Mouse (Mus musculus) ovary, postnatal 14 days (tissue): Measurements from ENCODE around the gene Doc2g.
"Not testable (repeated sequence)": the region's sequence is repeated elsewhere in the genome, so short reads cannot be mapped to it uniquely, and the experiment has no call there.

Experiments used
- DNase-seq: peaks from one replicate; pipeline ENCODE4 v3.0.0; 2022; ENCODE audit warnings: low spot score

The Doc2g gene

DNA sequence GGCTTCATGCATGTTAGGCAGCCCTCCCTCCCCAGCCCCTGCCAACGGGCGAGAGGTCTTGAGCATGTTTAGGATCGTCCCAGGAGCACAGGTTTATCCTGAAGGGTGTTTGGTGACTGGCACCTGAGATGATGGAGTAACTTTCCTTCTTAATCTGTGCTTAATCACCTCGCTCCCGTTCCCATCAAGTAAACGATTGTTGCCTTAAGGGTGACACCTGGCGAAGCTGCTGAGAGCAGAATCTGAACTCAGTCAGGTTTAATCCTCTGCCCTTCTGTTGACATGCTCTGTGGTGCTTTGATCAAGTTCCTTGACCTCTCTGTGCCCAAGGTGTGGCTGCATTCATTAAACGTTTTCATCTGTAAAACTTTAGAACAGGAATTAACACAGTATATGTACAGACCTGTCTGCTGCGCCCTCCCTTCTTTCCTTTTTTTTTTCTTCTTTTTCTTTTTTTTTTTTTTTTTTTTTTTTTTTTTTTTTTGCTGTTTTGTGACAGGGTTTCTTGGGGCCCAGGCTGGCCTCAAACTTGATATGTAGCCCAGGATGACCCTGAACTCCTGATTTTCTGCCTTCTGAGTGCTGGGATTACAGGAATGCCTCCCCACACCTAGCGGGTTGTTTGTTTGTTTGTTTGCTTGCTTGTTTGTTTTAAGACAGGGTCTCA is 14.9 kb downstream of the Doc2g start:
- DNase-seq = no peak

DNA sequence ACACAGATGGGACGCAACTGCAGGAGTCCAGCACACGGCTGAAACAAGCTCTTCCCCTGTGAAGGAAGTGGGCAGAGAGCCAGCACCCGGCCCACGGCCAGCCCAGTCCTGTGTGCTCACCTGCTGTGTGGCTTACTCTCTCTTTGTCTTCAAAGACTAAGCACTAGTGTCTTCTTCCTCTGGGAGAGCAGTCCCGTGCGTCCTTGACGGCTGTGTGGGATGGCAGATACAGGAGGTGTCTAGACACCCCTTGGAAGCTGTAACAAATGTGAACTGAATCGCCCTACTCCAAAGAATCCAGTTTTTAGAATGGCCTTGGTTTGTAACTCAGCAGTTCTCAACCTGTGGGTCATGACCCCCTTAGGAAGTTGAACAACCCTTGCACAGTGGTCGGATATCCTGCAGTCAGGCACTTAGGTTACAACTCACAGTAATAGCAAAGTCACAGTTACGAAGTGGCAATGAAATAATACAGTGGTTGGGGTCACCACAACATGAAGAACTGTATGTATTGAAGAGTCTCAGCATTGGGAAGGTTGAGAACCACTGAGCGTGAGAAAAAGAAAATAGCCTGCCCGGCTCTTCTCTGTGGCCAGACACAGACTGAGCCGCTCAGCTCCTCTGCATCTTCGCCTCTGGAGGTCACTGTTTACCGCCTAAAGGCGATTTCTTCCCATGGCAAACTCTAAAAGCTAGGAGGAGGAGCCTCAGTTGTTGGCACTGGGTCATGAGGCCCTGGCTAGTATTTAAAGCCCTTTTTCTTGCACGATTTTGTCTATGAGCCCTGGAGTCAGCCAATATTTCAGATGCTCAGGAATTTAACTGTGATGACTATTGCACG is 15.8 kb downstream of the Doc2g start:
- DNase-seq = peak; percentile 77

DNA sequence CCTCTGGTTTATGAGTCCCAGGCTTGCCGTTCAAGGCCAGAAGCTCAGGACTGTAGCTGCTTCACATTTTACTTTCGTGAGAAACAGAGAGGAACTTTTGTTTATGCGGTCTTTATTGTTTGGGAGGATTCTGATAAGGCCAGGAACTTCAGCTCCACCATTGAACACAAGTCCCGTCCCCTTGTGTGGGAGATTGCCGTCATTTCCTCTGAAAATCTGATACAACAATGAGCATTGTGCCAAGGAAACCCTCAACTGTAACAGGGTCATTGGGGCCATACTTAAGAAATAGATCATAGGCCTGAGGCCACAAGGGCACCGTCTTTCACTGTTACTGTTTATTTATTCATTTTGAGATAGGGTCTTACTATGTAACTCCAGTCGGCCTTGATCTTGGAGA is 20.1 kb downstream of the Doc2g start:
- DNase-seq = no peak

DNA sequence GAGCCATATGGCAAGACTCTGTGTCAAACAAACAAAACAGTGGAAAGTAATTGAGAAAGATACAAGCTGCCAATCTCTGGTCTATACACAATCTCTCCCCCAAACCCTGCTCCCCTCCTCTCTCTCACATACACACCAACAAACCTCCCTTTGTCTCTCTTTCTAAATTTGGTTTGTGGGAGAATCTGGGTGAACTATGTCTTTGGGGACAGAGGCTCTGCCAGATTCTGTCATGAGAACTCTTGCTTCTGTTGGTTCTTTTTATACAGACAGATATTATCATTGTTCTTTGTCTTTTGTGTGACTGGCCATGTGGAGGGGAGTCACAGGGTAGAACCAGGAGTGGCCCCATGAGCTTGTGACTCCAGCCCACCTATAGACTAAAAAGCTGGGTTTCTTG is 24.5 kb downstream of the Doc2g start:
- DNase-seq = no peak

DNA sequence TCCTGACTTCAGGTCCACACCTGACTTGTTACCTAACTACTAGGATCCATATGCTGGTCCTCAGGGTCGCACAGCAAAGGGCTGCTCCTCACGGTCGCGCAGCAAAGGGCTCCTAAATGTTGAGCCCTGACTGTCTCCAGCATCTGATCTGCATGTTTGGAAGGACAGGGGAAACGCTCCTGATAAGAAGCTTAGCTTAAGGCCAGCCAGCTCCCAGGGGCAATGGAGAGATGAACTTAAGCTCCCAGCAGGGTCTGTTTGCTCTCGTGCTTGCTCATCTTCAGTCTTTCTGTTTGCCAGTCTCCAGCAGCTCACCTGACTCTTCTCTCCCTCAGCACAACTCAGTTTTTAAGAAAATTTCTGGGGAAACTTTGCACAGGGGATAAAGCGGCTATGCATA is 29.6 kb downstream of the Doc2g start:
- DNase-seq = no peak

DNA sequence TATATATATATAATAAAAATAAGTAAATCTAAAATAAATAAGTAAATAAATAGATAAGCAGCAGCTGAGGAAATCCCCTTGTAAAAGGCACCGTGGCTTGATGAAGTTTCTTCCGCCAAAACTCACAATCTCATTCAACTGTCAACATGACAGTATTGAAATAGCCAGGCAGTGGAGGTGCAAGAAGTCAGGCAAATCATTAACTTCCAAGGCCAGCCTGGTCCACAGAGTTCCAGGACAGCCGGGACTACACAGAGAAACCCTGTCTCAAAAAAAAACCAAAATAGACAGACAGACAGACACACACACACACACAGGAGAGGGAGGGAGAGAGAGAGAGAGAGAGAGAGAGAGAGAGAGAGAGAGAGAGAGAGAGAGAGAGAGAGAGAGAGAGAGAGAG is 30.2 kb downstream of the Doc2g start:
- DNase-seq = no peak

DNA sequence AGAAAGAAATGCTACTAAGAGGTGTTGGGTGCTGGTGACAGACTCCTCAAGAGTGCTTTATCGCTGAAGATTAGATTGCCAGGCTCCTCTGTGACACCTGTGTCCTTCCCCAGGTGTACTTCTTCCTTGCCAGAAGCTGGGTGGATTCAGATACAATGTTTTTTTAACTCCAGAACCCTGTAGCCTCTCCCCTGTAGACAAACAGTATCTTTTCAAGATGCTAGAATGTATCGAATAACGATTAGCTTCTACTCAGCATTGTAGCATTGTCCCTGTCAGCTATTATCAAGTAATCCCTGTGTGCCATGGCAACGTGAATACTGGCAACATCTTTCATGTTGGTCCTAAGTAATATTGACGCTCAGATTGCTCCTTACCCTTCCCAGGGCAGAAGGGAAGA is 30.6 kb downstream of the Doc2g start:
- DNase-seq = no peak

DNA sequence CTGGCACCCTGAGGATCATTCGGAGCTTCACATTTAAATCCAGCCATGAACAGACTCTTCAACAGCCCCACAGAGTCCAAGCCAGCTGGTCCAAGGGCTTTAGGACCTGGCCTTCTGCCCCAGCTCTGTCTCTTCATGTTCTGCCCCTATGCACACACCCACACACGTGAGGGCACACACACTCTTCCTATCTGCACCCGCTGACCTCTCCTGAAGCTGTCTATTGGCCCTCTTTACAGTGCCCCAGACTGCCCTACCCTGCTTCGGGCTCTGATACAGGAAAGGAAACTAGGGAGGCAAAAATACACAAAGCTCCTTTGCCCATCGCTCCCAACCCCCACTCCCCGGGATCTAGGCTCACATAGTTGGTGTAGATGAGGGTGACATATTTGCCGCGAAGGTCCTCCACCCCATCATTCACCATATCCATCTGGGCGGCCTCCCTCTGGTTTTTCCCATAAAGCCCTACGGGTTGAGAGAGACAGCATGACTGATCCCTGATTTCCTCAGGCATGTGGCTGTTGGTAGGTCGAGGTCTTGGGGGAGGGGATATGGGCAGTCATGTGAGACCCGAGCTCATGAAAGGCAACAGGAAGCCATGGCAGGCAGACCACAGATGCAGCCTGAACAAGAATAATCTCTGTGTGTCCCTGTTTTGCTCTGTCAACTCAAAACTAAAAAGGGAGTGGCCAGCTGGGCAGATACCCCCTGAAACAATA is 33.4 kb downstream of the Doc2g start:
- DNase-seq = no peak

DNA sequence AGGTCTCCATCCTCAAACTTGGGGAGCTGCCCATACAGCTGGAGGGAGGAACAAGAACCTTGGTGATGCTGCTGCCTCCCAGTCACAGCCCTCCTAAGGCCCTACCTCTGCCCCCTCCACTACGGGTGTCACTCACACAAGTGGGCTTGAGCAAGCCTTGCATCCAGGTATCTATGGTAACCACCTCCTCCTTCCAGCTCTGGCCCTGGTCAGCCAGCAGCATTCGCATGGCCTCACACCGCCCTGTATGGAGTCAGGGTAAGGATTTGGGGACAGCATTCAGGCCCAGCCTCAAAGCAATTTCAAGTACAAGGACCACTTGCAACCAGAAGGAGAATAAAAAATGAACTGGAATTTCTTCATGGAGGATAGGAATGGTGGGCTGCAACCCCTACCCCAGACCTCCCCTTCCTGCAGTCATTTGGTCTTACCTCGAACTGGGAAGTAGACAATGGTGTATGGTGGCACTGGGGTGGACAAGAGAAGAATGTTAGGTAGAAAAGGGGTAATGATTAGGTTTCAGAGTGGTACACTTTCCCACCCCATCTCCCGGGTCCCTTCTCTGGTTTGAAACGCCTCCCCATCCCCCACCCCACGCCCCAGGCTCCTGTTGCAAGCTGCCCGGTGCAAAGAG is 34.2 kb downstream of the Doc2g start:
- not testable (repeated sequence) for DNase-seq

DNA sequence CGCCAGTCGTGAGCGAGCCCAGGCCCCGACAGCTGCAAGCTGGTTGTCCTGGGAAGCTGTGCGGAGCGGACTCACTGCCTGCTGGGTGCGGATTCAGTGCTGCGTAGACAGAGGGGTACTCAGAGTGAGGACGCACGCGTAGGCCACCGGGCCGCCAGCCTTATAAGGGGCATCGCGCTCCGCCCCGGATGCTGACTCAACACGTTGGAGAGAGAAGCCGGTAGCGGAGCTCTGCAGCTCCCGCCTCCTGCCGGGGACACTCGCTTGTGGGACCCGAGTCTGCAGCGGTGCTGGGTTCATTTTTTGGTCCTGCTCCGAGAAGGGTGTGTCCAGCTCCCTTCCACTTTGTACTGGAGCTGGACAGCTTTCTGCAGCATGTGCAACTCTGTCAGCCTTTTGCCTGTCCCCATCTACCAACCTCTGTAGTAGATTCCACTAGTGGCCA is 34.7 kb downstream of the Doc2g start, which contains the start of gene Gstp1:
Gene Gstp1, minus strand, starts transcription at position 198 of the 445 bp plus-strand sequence.
- DNase-seq = peak; percentile 77

DNA sequence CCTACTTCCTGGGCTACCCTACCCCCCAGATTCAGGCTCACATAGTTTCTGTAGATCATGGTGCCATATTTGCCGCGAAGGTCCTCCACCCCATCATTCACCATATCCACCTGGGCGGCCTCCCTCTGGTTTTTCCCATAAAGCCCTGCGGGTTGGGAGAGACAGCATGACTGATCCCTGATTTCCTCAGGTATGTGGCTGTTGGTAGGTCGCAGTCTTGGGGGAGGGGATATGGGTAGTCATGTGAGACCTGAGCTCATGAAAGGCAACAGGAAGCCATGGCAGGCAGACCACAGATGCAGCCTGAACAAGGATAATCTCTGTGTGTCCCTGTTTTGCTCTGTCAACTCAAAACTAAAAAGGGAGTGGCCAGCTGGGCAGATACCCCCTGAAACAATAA is 37.8 kb downstream of the Doc2g start:
- DNase-seq = not testable (repeated sequence)

DNA sequence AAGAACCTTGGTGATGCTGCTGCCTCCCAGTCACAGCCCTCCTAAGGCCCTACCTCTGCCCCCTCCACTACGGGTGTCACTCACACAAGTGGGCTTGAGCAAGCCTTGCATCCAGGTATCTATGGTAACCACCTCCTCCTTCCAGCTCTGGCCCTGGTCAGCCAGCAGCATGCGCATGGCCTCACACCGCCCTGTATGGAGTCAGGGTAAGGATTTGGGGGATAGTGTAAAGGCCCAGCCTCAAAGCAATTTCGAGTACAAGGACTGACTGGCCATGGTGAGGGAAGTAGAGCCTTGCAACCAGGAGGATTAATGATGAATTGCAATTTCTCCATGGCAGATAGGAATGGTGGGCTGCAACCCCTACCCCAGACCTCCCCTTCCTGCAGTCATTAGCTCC is 38.4 kb downstream of the Doc2g start:
- not testable (repeated sequence) for DNase-seq

DNA sequence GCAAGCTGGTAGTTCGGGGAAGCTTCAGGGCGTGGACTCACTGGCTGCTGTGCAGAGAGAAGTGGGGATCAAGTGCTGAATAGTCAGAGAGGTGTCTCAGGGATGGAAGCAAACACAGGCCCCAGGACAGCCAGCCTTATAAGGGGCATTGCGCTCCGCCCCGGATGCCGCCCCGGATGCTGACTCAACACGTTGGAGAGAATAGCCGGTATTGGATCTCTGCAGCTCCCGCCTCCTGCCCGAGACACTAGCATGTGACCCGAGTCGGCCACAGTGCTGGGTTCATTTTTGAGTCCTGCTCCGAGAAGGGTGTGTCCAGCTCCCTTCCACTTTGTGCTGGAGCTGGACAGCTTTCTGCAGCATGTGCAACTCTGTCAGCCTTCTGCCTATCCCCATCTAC is 39.0 kb downstream of the Doc2g start:
- no peak for DNase-seq

DNA sequence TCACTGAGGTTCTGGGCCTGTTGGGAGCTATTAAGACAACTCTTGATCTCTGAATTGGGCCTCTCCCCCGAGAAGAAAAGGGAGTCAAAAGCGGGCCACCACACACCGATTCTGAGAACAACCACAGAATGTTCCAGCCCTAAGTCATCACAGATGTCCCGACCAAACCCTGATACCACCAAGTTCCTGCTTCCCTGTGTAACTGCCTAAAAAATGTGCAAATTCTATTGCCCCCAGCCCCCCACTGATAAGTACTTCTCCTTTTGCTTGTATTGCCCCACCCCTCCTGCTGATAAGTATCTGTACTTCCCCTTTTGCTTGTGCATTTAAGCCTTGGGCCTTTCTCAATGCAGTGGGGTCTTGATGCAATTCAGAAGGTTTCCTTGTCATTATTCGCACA is 41.0 kb downstream of the Doc2g start:
- not testable (repeated sequence) for DNase-seq

DNA sequence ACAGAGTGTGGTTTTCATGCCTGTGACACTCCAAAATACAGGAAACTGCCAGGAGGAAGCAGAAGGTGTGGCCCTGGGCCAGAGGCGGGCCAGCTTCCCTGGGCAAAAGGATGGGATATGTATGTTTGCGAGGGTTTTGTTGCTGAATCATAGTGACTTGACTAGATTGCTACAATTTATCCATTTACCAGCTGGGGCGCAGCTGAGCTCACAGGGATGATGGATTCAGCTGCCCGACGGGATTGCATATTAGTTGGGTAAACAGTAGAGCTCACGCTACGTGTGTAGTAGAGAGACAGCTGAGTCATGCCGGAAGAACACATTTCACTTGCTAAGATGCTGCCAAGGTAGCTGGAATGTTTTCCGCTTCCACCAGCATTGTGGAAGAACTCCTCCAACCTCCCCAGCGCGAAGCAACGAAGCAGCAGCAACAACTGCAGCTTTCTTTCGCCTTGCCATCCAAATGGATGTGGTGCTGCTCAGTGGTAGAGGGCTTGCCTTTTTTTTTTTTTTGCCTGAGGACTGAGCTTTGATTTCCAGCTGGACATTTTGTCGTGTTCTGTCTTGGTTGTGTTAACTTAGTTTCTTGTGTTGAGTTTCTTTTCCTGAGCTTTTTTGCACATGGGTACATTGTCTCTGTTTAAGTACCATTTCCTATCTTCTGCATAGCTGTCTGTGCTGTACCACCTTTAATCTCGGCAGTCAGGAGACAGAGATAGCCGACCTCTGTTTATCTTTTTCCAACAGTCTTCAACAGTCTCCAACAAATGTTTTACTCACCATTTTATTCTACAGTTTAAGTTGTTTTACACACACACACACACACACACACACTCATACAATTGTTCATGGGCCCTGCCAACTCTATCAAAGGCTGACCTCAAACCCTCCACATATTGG is 43.1 kb downstream of the Doc2g start, which contains the start of gene Gstp2:
Gene Gstp2, minus strand, starts transcription at position 58 of the 900 bp plus-strand sequence.
- DNase-seq = peak; percentile 62

DNA sequence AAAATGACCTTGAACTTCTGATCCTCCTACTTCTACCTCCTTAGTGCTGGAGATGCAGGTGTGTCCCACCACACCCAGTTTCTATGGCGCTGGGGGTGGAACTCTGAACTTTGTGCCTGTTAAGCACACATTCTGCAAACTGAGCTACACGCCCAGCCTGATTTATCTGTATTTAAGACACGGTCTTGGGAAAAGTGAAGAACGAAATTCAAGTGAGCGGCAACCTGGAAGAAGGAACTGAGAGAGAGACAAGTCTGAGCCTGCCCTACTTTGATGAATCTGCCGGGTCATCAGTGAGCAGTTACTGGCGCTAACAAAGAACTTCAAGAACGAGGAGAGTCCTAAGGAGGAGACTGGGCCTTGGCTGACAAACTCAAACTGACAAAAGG is 43.7 kb downstream of the Doc2g start:
- no peak for DNase-seq

DNA sequence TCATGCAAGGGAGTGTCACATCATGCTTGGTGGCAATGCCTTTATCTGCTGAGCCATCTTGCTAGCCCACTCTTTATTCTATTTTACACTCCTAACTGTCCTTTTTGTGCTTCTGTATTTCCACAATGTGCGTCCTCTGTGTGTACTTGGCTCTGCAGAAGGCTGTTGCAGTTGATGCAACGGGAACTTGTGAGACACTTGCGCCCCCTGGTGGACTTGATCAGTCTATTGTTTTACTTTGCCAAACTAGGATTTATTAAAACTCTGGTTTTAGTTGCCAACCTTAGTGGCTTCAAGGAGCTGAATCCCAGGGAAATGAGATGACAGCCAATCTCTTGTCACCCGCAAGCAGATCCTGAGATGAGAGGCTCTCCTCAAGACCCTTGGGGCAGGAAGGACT is 44.7 kb downstream of the Doc2g start:
- peak; percentile 73 for DNase-seq

DNA sequence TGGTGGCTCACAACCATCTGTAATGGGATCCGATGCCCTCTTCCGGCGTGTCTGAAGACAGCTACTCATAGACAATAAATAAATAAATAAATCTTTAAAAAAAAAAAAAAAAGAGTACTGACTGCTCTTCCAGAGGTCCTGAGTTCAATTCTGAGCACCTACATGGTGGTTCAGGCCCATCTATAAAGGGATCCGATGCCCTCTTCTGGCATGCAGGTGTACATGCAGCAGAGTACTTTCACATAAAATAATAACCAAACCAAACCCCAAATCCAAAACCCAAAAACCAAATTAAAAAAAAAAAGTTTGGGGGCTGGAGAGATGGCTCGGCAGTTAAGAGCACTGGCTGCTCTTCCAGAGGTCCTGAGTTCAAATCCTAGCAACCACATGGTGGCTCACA is 46.0 kb downstream of the Doc2g start:
- DNase-seq = not testable (repeated sequence)

DNA sequence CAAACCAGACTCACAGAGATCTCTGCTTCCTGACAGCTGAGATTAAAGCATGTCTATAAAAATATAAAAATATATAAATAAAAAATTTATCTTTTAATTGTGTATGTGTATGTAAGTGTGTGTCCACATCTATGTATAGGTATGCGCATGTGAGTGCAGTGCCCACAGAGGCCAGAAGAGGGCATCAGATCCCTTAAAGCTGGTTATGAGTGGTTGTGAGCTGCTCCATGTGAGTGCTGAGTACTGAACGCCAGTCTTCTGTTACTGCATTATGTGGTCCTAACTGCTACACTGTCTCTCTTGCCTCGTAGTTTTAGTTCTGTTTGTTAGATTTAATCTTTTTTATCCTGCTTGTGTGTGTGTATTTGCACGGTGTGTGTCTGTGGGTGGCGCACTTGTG is 47.9 kb downstream of the Doc2g start:
- no peak for DNase-seq

DNA sequence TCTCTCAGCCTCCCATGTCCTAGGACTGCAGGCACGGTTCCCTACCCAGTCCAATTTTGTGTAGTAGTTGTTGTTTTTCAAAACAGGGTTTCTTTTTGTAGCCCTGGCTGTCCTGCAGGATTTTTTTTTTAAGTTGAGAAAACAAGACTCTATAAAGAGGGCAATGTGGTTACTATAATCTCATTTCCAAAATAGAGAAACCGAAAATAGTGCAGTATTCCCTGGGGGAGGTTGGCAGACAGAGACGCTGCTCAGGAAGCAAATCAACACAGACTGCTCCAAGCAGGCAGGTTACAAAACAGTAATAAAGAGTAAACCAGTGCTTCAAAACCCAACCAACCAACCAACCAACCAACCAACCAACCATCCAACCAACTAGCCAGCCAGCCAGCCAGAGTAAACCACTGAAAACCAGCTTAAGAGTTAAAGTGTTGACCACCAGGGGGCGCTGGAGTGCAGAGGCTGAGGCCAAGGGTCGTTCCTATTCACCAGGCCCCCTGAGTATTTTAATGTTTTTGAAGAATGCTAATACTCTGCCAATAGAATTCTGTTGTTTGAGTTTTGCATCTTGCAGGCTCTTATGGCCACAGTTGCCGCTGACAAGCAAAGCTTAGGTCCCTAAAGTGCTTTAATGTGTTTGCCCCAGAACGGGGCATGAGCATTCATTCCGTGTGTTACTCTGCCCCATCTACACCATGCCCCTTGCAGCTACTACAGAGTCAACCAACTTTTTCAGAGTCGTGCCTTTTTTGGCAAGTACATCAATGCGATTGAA is 48.8 kb downstream of the Doc2g start:
- DNase-seq = peak; percentile 58
